Mouse (Mus musculus) spleen, adult 2 months (tissue): ENCODE measurements at regions not wholly inside any gene's neighbourhood (a gene's known extent, or its start where the extent isn't known, plus 50 kb on each side); places are given as distances from the start of the nearest gene placed in this dataset.

ENCODE experiments used
- DNase-seq, 2 experiments: peaks; one replicate each; pipeline versions ENCODE4 v3.0.0 to v3.0.0-alpha.2; 2012 to 2021; ENCODE audit warnings: low spot score in 2 of 2, low read depth in 1 of 2
- H3K27ac ChIP-seq: fragments of 200-500 bp; 2 replicates; pipeline ENCODE4 v1.5.1; 2012; ENCODE audit warnings: low read length, inconsistent platforms; ENCODE audit not compliant: insufficient read depth
- H3K27me3 ChIP-seq: fragments of 200-500 bp; 2 replicates; pipeline ENCODE4 v1.6.1; 2012; ENCODE audit warnings: mild to moderate bottlenecking, moderate library complexity, low read length, inconsistent platforms; ENCODE audit not compliant: control insufficient read depth, insufficient read depth
- H3K36me3 ChIP-seq: fragments of 200-500 bp; 2 replicates; pipeline ENCODE4 v1.6.1; 2012; ENCODE audit warnings: mild to moderate bottlenecking, low read length, inconsistent platforms; ENCODE audit not compliant: control insufficient read depth, insufficient read depth
- H3K4me1 ChIP-seq: fragments of 200-500 bp; 2 replicates; pipeline ENCODE4 v1.6.1; 2011; ENCODE audit warnings: inconsistent platforms; ENCODE audit not compliant: control insufficient read depth, insufficient read depth, insufficient read length
- H3K4me3 ChIP-seq: fragments of 200-500 bp; 2 replicates; pipeline ENCODE4 v1.5.1; 2011; ENCODE audit warnings: mild to moderate bottlenecking, inconsistent platforms; ENCODE audit not compliant: insufficient read depth, insufficient read length; ENCODE audit errors: extremely low read depth
- CTCF ChIP-seq: fragments of 200-500 bp; IDR thresholded peaks from 2 replicates; pipeline ENCODE4 v1.5.1; 2011; ENCODE audit warnings: mild to moderate bottlenecking, inconsistent platforms; ENCODE audit not compliant: insufficient read depth, insufficient read length, insufficient replicate concordance; ENCODE audit errors: extremely low read depth
- POLR2A ChIP-seq: fragments of 200-500 bp; IDR thresholded peaks from 2 replicates; pipeline ENCODE4 v1.6.1; 2011; ENCODE audit warnings: low read depth, low read length, inconsistent platforms
- WGBS: fragments of 180-500 bp; shearing (Covaris S2); methylation state at CpG from one replicate; pipeline ENCODE4 v1.1.7; 2018; 5-methylcytosine and 5-hydroxymethylcytosine counted together

- Histone ChIP-seq H3K4me3 (no peak overlapping the region), H3K27ac (no peak overlapping the region), H3K4me1 (no peaks in the 10 kb centered on the region), H3K36me3 (no peaks in the 10 kb centered on the region), H3K27me3 (no peaks in the 10 kb centered on the region)
- no peak for DNase-seq
- TF ChIP-seq CTCF (no peak), POLR2A (no peak)
- WGBS: 89% methylated on average over 6 of the region's 6 CpGs
Observed at GRCm38 (mm10) chr12:12147088-12147687, 114.8 kb upstream of the Fam49a start.

GRCm38 (mm10) chr12:12147847-12148246, 114.1 kb upstream of the Fam49a start:
- H3K4me1 ChIP-seq: no peaks in the 10 kb centered on the region
- TF ChIP-seq CTCF (no peak), POLR2A (no peak)
- H3K36me3 ChIP-seq: no peaks in the 10 kb centered on the region
- H3K27ac ChIP-seq: no peak overlapping the region
- no peak overlapping the region for H3K4me3 ChIP-seq
- no peaks in the 10 kb centered on the region for H3K27me3 ChIP-seq
- WGBS: 38% methylated on average over 3 of the region's 3 CpGs
- no peak for DNase-seq

GRCm38 (mm10) chr12:12148659-12149399, 113.1 kb upstream of the Fam49a start:
- H3K4me3 ChIP-seq: no peak overlapping the region
- WGBS: 72% methylated on average over 3 of the region's 3 CpGs
- no peak for DNase-seq
- H3K27ac ChIP-seq: no peak overlapping the region
- TF ChIP-seq CTCF (no peak), POLR2A (no peak)
- no peaks in the 10 kb centered on the region for H3K36me3 ChIP-seq
- no peaks in the 10 kb centered on the region for H3K27me3 ChIP-seq
- no peaks in the 10 kb centered on the region for H3K4me1 ChIP-seq

GRCm38 (mm10) chr12:12164411-12164810, 97.5 kb upstream of the Fam49a start:
- no peaks in the 10 kb centered on the region for H3K36me3 ChIP-seq
- DNase-seq: no peak
- no peak for TF ChIP-seq POLR2A
- no peak for TF ChIP-seq CTCF
- no peaks in the 10 kb centered on the region for H3K4me1 ChIP-seq
- no peak overlapping the region for H3K4me3 ChIP-seq
- no peaks in the 10 kb centered on the region for H3K27me3 ChIP-seq
- no peak overlapping the region for H3K27ac ChIP-seq
- 11% methylated on average over 1 of the region's 1 CpGs for WGBS

GRCm38 (mm10) chr12:12170581-12170980, 91.4 kb upstream of the Fam49a start:
- Histone ChIP-seq H3K27ac (no peak overlapping the region), H3K36me3 (no peaks in the 10 kb centered on the region), H3K4me1 (peaks cover 5% of the 10 kb centered on the region), H3K27me3 (no peaks in the 10 kb centered on the region), H3K4me3 (no peak overlapping the region)
- DNase-seq: no peak
- 86% methylated on average over 2 of the region's 2 CpGs for WGBS
- no peak for TF ChIP-seq POLR2A
- no peak for TF ChIP-seq CTCF

GRCm38 (mm10) chr12:12172087-12172823, 89.7 kb upstream of the Fam49a start:
- DNase-seq: no peak
- TF ChIP-seq CTCF: no peak
- TF ChIP-seq POLR2A: no peak

More at GRCm38 (mm10) chr12:12172087-12172823, 89.7 kb upstream of the Fam49a start:
- Histone ChIP-seq H3K4me3 (no peak overlapping the region), H3K4me1 (peaks cover 12% of the 10 kb centered on the region), H3K36me3 (no peaks in the 10 kb centered on the region), H3K27me3 (no peaks in the 10 kb centered on the region), H3K27ac (no peak overlapping the region)
- WGBS: 23% methylated on average over 6 of the region's 6 CpGs
